Mouse (Mus musculus) T-helper 2 cell (primary cell): ENCODE results near the gene Tssk6.

Experiments used
- in situ Hi-C: fragments of 300-600 bp; cut with MboI, MseI; formaldehyde crosslinking; loops from one replicate; pipeline ENCODE4 v1.15.1; 2025; ENCODE audit warnings: high pct_unique_total_duplicates

The Tssk6 gene

GRCm38 (mm10) chr8:69902163-69903062, at the start of gene Tssk6, which contains the start of the genes Ndufa13 and Yjefn3:
Gene Tssk6, plus strand, starts transcription at chr8:69902184.
Gene Ndufa13, minus strand, starts transcription at chr8:69902558.
Gene Yjefn3, minus strand, starts transcription at chr8:69902712.
- in situ Hi-C loops = loop anchor here (25.0 kb wide), 1 partner anchor 260 kb away; the partner anchor contains the start of gene Tmem161a

- in situ Hi-C loops = no loop called here
Observed at GRCm38 (mm10) chr8:69853869-69854268, 48.1 kb upstream of the Tssk6 start.

GRCm38 (mm10) chr8:69860807-69861206, 41.2 kb upstream of the Tssk6 start:
- in situ Hi-C loops = no loop called here

GRCm38 (mm10) chr8:69861251-69861650, 40.7 kb upstream of the Tssk6 start:
- in situ Hi-C loops = no loop called here

GRCm38 (mm10) chr8:69863387-69864020, 38.5 kb upstream of the Tssk6 start:
- in situ Hi-C loops = no loop called here

DNA sequence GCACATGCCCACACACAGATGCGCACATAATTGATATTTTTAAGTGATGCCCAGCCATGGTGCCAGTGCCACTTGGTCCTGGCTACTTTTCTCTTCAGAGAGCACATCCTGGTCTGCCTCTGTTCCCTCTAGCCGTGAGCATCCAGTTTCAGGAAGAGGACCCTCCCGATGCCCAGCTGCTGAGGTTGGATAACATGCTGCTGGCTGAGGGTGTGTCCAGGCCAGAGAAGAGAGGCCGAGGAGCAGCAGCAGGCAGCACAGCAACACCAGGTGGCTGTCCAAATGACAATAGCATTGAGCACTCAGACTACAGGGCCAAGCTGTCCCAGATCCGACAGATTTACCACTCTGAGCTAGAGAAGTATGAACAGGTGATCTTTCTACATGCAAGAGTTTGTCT, 37.8 kb upstream of the Tssk6 start:
- in situ Hi-C loops = no loop called here

GRCm38 (mm10) chr8:69867696-69868326, 34.2 kb upstream of the Tssk6 start:
- in situ Hi-C loops = no loop called here

DNA sequence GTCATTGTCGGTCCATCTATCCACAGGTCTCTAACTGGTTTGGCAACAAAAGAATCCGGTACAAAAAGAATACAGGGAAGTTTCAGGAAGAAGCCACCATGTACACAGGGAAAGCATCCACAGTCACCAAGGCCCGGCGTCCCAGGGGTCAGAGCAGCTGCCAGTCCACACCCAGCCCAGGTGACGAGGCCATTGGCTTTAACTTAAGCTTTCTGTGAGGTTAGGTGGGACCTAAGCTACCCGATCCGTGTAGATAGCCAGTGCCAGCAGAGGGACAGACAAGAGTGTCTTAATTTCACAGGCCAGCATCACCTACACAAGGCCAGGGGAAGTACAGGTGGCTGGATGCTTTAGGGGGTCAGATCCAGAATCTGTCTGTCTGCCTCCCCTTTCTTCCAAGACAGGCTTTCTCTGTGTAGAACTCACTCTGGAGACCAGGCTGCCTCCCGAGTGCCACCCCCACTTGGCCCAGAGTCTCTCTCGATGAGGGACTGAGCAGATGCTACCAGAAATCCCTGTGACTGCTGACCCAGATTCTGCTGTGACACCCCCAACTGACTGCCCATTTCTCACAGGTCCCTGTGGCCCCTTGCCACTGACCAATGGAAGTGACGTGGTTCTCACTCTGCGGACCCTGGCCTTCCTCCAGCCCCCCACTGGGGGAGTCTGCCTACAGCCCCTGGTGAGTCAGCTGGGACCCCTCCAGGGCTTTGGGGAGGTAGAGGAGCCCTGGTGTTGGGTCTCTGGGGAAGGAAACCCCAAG, 31.8 kb upstream of the Tssk6 start:
- in situ Hi-C loops = no loop called here

GRCm38 (mm10) chr8:69870907-69871306, 31.1 kb upstream of the Tssk6 start:
- in situ Hi-C loops = no loop called here

- in situ Hi-C loops = no loop called here
Observed at GRCm38 (mm10) chr8:69874155-69874554, 27.8 kb upstream of the Tssk6 start.

GRCm38 (mm10) chr8:69874654-69875053, 27.3 kb upstream of the Tssk6 start:
- in situ Hi-C loops = no loop called here

GRCm38 (mm10) chr8:69876097-69876496, 25.9 kb upstream of the Tssk6 start:
- in situ Hi-C loops = no loop called here

- in situ Hi-C loops = no loop called here
Observed at GRCm38 (mm10) chr8:69876967-69877366, 25.0 kb upstream of the Tssk6 start.

DNA sequence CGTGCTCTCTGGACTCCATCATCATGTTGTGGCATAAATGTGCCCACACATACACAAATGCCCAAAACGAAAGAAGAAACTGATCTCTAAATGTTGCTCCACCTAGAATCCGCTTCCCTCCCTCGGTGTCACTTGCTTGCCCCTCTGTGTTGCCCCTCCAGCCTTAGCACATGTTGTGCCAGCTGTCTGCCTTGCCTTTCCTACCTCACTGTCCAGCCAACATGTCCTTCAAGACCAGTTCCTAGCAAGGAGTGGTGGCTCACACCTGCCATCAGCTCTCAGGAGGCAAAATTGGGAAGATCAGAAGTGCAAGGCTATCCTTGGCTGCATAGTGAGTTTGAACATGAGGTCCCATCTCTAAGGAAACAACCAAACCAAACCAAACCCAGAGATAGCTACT, 24.6 kb upstream of the Tssk6 start:
- in situ Hi-C loops = no loop called here

GRCm38 (mm10) chr8:69877992-69878391, 24.0 kb upstream of the Tssk6 start:
- in situ Hi-C loops = no loop called here

GRCm38 (mm10) chr8:69879678-69880077, 22.3 kb upstream of the Tssk6 start:
- in situ Hi-C loops = no loop called here

- in situ Hi-C loops = no loop called here
Observed at GRCm38 (mm10) chr8:69880841-69881240, 21.1 kb upstream of the Tssk6 start.

- in situ Hi-C loops = no loop called here
Observed at GRCm38 (mm10) chr8:69881261-69881865, 20.6 kb upstream of the Tssk6 start.

DNA sequence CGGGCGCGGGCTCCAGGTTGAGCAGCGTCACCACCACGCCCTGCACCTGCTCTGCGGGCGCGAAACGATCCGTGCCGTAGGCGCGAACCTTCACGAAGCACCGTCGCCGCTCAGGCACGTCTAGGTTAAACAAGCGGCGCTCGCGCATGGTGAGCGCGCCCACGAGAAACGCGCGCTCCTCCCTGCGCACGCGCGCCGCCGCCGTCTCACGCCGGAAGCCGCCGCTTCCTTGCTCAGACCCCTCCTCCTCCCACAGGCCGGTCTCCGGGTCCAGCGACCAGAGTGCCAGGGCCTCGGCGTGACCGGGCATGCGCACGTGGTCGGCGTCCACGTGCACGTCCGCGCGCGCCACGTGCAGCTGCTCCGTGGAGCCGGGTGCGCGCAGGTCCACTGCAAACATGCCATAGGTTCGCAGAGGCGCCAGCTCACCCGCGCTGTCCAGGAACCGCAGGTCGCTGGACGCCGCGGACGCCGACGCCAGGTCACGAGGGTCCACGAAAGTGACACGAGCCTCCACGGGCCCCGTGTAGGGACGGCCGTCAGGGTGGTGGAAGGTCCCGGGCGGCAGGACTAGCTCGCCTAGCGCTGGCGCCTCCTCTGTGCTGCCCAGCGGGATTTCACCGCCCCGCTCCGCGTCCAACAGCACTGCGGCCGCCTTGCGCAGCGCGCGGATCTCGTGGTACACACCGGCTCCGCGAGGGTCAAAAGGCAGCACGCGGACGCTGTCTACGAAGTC, 19.8 kb upstream of the Tssk6 start:
- in situ Hi-C loops = no loop called here

DNA sequence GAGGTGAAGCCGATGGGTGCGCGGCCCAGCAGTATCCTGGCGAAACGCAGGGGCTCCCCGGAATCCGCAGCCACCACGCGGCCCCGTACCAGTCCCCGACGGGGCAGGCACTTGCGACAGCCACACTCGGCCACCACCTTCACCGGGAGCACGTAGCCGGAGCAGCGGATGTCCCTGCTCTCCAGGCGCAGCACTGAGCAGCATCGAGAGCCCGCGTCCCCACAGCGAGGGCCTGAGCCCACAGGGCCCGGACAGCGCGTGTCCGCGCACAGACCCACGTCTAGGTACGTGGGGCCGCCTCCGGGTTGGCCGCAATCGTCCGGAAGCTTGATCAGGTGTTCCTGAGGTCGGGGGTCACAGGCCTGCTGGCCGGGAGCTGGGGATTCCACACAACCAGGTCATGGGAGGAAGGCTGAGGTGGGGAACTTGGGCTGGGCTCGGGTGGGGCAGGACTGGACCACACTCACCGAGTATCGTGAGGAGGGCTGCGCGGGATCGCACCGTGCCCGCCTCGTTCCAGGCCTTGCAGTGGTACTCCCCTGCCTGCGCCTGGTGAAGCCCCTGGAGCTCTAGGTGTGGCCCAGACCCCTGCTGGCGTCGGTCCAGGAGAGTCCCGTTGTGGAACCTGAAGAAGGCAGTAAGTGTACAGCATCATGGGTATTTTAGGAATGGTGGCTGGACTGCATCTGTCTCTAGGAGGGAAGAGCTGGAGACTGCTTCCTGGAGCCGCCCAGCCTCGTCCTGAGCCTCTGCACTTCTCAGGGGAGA, 19.0 kb upstream of the Tssk6 start:
- in situ Hi-C loops = no loop called here
